8 mouse cellular contexts compared by ENCODE assay signal in the genomic region with DNA sequence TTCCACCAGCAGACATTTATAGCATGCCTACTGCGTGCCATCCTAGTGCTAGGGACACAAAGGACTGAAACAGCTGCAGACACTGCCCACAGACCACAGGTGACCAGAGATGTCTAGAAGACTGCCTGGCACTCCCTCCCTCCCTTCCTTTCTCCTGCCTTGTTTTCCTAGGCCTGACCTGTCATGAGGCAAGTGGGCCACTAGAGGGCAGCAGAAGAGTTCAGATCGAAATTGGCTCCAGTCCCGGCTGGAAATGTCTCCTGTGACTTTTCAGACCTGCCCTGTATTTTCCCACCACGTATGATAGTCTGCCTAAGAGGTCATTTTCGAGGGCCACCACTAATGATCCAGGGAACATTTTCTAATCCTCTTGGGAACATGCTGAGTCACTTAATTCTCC. TPM values are rescaled to one million over a fixed set of nuclear protein-coding genes. Genes with fewer than 3 reads are reported as not detected.
DNase-seq lines count a peak whose midpoint lies in the region.

No protein-coding gene starts in this region.

- DNase-seq in MN1 (ENCODE audit: low spot score), result peak; percentile 81
- peak; percentile 57 for DNase-seq in cerebellum, adult 11-12 months
- DNase-seq in forelimb bud, embryonic 11.5 days (ENCODE audit: low read depth, low spot score), result peak; percentile 82
- DNase-seq in heart, postnatal 4 days, result peak; percentile 89
- DNase-seq in layer of hippocampus, adult 8-10 months (ENCODE audit: low spot score in 2 of 2), result peak; percentile 59 to 80
- peak; percentile 88 for DNase-seq in lung, postnatal 10 days
- DNase-seq in retina, embryonic 14.5 days (ENCODE audit: low spot score), result peak; percentile 87
- peak; percentile 42 for DNase-seq in urinary bladder, adult 2 months (ENCODE audit: low spot score)

RNA-seq across cellular contexts. Expression of gene Gm4353, which starts 47.6 kb away (rescaled TPM):
- total RNA-seq in heart, postnatal 4 days (2021), result 1 to 10 TPM; 1.3 to 2.1 TPM
- total RNA-seq in layer of hippocampus, adult 8-10 months (2022), result 1 to 10 TPM in 3 of 4 experiments, under 1 TPM in 1; 0.75 to 4.3 (median 3.2) TPM
- 1.0 and 1.3 TPM in 2 replicates for polyA plus RNA-seq in urinary bladder, adult 2 months (2012; rRNA removed)

Comparison
In these comparisons a context has a peak if more than half of its experiments do, and no peak if none do; other contexts are left out.
1. Peak in every context shown above with its lines: DNase-seq.